Mouse (Mus musculus) embryonic stem cell, embryonic (primary cell): Measurements from ENCODE around the gene Ranbp10.

Source experiments
- CTCF ChIA-PET, 4 experiments: fragments of 300-600 bp in 2 of 4; fragments of 350-600 bp in 2 of 4; sonication (Branson Sonifier 250); formaldehyde crosslinking; loops; one replicate each; lab custom pipeline; 2022; ENCODE audit warnings: inconsistent platforms in 2 of 4; lab: Charles Lee
- POLR2A ChIA-PET, 4 experiments: fragments of 300-600 bp in 2 of 4; fragments of 350-600 bp in 2 of 4; sonication (Branson Sonifier 250); formaldehyde crosslinking; loops; one replicate each; lab custom pipeline; 2022; ENCODE audit warnings: antibody characterized with exemption in 4 of 4, inconsistent platforms in 1 of 4; lab: Charles Lee

Gene Ranbp10

DNA sequence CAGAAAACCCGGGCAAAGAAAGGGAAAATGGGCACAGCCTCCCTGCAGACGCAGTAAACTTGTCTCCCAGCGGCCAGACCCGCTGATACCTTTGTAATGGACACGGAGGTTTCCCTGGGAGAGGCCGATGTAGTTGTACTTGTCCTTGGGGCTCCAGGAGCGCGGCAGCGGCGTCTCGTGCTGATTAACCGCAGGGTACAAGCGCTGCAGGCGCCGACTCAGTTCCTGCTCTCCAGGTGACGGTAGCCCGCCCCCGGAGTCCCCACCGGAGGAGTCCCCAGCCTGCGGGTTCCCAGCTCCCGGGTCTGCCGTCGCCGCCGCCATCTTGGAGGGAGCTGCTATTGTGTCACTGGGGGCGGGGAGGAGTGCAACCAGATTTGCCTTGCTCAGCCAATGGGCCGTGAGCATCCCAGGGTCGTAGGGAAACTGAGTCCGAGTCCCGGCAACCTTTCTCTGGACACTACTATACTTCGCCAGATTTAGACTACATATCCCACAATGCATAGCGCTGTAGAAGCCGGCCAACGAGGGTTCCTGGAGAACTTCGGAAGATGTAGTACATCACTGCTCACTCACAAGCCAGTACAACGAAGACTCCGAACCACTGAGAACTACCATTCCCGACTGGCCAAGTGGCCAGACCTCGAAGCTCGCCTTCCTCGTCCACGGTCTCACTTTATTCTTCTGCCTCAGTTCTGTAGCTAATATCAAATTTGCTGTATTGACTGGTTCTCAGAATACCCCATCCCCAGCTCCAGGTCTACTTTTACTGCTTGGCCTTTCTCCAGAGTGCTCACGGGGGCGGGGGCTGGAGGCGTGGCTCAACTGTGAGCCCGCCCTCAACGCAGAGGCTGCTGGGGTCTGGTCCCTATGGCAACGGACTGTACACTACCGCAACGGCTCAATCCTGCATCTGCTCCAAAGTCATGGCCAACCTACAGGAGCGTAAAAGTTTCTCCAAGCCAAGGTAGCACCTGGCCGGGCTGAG lies at the start of gene Ranbp10, which contains the start of gene Tsnaxip1:
Ranbp10 (minus strand) TSS at position 490 of the 988 bp plus-strand sequence.
Tsnaxip1 (plus strand) TSS at position 871 of the 988 bp plus-strand sequence.
- CTCF ChIA-PET = interaction anchor here (0.5 to 1.8 kb wide), 20 partner anchors 8 to 466 kb away, joined by 3 to 12 read pairs (median 4); partner anchors contain the start of genes Thap11 (in 2 of the 4) and Nutf2 (in 1 of the 4)
- POLR2A ChIA-PET = interaction anchor here (0.5 to 2.0 kb wide), 86 partner anchors 8 to 510 kb away, joined by 3 to 36 read pairs (median 4); partner anchors contain the start of genes Nutf2 (in 3 of the 4), Pskh1 (in 3 of the 4), Thap11 (in 3 of the 4) and Acd (in 2 of the 4)

DNA sequence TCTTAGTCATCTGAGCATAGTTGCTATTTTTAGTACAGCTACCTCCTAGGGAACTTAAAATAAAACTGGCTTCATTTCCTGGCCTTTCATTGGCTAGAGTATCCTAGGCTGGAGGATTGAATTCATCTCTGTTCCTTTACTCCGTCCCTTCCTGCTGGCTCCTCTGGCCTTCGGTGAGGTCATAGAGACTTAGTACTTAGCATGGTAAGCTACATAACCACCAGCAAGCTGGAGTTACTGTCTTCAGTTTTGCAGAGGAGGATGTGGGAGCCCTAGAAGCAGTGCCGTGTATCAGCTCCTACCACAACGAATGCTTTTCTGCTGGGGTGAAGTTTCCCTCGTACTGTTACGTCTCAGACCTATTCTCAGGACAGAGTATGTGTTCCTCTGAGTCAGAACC lies 47.2 kb upstream of the Ranbp10 start:
- POLR2A ChIA-PET = interaction anchor here in 2 of 4 experiments (0.9 to 8.4 kb wide), 12 partner anchors 9 to 75 kb away, joined by 3 to 58 read pairs (median 5); partner anchors contain the start of genes Nutf2 (in 2 of the 2), Nrn1l (in 1 of the 2), Pskh1 (in 1 of the 2) and Thap11 (in 1 of the 2)

DNA sequence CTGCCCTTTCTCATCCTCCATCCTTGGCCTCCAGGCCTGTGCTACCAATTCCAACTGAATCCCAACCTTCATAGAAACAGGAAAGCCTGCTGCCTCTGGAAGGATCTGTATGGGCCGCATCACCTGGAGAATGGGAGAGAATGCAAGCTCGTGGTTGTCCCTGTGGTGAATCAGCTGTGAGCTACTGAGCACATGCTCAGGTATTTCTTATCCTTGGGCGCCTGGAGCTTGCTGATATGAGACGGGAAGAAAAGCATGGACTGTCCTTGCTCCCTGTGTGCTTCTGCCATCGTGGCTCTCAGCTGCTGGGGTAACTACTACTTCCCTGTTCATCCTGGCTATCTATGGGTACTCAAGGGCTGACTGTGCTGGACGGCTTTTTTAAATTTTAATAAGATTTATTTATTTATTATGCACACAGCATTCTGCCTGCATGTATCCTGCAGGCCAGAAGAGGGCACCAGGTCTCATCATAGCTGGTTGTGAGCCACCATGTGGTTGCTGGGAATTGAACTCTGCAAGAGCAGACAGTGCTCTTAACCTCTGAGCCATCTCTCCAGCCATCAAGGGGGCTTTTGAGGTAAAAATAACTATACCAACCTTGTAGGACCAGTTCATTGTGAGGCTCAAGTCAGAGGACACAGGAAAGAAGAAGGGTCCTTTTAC lies 39.3 kb upstream of the Ranbp10 start:
- CTCF ChIA-PET = interaction anchor here (0.6 to 3.0 kb wide), 16 partner anchors 11 to 152 kb away, joined by 3 to 28 read pairs (median 5); partner anchors contain the start of genes Thap11 (in 3 of the 4), Nrn1l (in 1 of the 4), Pskh1 (in 1 of the 4) and Ranbp10 (in 1 of the 4)

More for the DNA sequence above, 47.2 kb upstream of the Ranbp10 start:
- CTCF ChIA-PET = no interaction called here

GRCm38 (mm10) chr8:105861951-105862350 lies 34.8 kb upstream of the Ranbp10 start:
- CTCF ChIA-PET = interaction anchor here in 3 of 4 experiments (0.6 to 1.2 kb wide), 4 partner anchors 27 to 933 kb away, joined by 3 to 5 read pairs (median 4); no protein-coding TSS in a partner anchor
- POLR2A ChIA-PET = interaction anchor here in 2 of 4 experiments (0.5 to 4.7 kb wide), 25 partner anchors 9 to 390 kb away, joined by 3 to 58 read pairs (median 6); partner anchors contain the start of genes Acd (in 2 of the 2), Edc4 (in 2 of the 2), Pard6a (in 2 of the 2) and Pskh1 (in 2 of the 2)

More for the DNA sequence above, 39.3 kb upstream of the Ranbp10 start:
- POLR2A ChIA-PET = interaction anchor here in 3 of 4 experiments (0.5 to 5.1 kb wide), 22 partner anchors 10 to 191 kb away, joined by 3 to 58 read pairs (median 4); partner anchors contain the start of genes Thap11 (in 2 of the 3), Edc4 (in 1 of the 3), Nrn1l (in 1 of the 3) and Pskh1 (in 1 of the 3)

- POLR2A ChIA-PET = interaction anchor here (0.5 to 4.7 kb wide), 87 partner anchors 9 to 555 kb away, joined by 3 to 58 read pairs (median 4); partner anchors contain the start of genes Pskh1 (in 4 of the 4), Edc4 (in 3 of the 4), Ranbp10 (in 3 of the 4) and Tsnaxip1 (in 3 of the 4)
- CTCF ChIA-PET = interaction anchor here in 2 of 4 experiments (0.6 to 1.6 kb wide), 11 partner anchors 9 to 345 kb away, joined by 3 to 7 read pairs (median 3); partner anchors contain the start of genes Nrn1l (in 2 of the 2), Agrp (in 1 of the 2), Ctcf (in 1 of the 2) and Pskh1 (in 1 of the 2)
Measured at GRCm38 (mm10) chr8:105860143-105860981, 33.2 kb upstream of the Ranbp10 start, which contains the start of gene Nutf2. TSS of gene Nutf2 (plus strand) at chr8:105860580.

GRCm38 (mm10) chr8:105859314-105859713 lies 32.2 kb upstream of the Ranbp10 start:
- POLR2A ChIA-PET = interaction anchor here in 3 of 4 experiments (0.5 to 4.7 kb wide), 33 partner anchors 8 to 224 kb away, joined by 3 to 58 read pairs (median 6); partner anchors contain the start of genes Ranbp10 (in 3 of the 3), Tsnaxip1 (in 3 of the 3), Edc4 (in 2 of the 3) and Acd (in 1 of the 3)
- CTCF ChIA-PET = interaction anchor here in 2 of 4 experiments (0.6 to 1.2 kb wide), 4 partner anchors 24 to 152 kb away, joined by 3 to 9 read pairs (median 4); partner anchors contain the start of genes Ddx28 (in 1 of the 2) and Nrn1l (in 1 of the 2)

GRCm38 (mm10) chr8:105858495-105858894 lies 31.3 kb upstream of the Ranbp10 start:
- CTCF ChIA-PET = interaction anchor here in 2 of 4 experiments (0.6 to 1.0 kb wide), 3 partner anchors 23 to 153 kb away, joined by 3 to 9 read pairs (median 6); partner anchors contain the start of gene Ddx28 (in 1 of the 2)
- POLR2A ChIA-PET = interaction anchor here in 3 of 4 experiments (0.6 to 4.7 kb wide), 10 partner anchors 9 to 135 kb away, joined by 3 to 58 read pairs (median 7); partner anchors contain the start of genes Edc4 (in 2 of the 3), Gfod2 (in 1 of the 3) and Pskh1 (in 1 of the 3)

- ChIA-PET CTCF (interaction anchor here in 2 of 4 experiments (0.7 to 2.4 kb wide), 5 partner anchors 10 to 259 kb away, joined by 3 to 28 read pairs (median 4); partner anchors contain the start of gene Enkd1 (in 1 of the 2)), POLR2A (interaction anchor here in 3 of 4 experiments (0.6 to 3.6 kb wide), 21 partner anchors 9 to 281 kb away, joined by 3 to 37 read pairs (median 5); partner anchors contain the start of genes Pskh1 (in 2 of the 3), Ranbp10 (in 2 of the 3), Edc4 (in 1 of the 3) and Gfod2 (in 1 of the 3))
Measured at GRCm38 (mm10) chr8:105856168-105856835, 29.2 kb upstream of the Ranbp10 start.

DNA sequence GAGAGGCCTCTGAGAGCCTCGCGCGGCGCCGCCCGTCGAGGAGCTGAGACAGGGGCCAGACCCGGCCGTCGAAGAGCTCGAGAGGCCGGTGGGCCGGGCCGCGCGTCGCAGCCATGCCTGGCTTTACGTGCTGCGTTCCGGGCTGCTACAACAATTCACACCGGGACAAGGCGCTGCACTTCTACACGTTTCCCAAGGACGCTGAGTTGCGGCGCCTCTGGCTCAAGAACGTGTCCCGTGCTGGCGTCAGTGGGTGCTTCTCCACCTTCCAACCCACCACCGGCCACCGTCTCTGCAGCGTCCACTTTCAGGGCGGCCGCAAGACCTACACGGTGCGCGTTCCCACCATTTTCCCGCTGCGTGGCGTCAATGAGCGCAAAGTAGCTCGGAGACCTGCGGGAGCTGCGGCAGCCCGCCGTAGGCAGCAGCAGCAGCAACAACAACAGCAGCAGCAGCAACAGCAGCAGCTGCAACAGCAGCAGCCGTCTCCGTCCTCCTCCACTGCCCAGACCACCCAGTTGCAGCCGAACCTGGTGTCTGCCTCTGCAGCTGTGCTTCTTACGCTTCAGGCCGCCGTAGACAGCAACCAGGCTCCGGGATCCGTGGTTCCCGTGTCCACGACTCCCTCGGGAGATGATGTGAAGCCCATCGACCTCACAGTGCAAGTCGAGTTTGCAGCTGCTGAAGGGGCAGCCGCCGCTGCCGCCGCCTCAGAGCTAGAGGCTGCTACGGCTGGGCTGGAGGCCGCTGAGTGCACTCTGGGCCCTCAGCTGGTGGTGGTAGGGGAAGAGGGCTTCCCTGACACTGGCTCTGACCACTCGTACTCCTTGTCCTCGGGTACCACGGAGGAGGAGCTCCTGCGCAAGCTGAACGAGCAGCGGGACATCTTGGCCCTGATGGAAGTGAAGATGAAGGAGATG lies 28.4 kb upstream of the Ranbp10 start:
- POLR2A ChIA-PET = interaction anchor here (0.5 to 3.6 kb wide), 45 partner anchors 9 to 313 kb away, joined by 3 to 37 read pairs (median 4); partner anchors contain the start of genes Ranbp10 (in 3 of the 4), Pskh1 (in 2 of the 4), Tsnaxip1 (in 2 of the 4) and Acd (in 1 of the 4)
- CTCF ChIA-PET = interaction anchor here (0.9 to 2.4 kb wide), 15 partner anchors 8 to 300 kb away, joined by 3 to 28 read pairs (median 4); partner anchors contain the start of genes Enkd1 (in 1 of the 4), Ranbp10 (in 1 of the 4) and Tsnaxip1 (in 1 of the 4)

DNA sequence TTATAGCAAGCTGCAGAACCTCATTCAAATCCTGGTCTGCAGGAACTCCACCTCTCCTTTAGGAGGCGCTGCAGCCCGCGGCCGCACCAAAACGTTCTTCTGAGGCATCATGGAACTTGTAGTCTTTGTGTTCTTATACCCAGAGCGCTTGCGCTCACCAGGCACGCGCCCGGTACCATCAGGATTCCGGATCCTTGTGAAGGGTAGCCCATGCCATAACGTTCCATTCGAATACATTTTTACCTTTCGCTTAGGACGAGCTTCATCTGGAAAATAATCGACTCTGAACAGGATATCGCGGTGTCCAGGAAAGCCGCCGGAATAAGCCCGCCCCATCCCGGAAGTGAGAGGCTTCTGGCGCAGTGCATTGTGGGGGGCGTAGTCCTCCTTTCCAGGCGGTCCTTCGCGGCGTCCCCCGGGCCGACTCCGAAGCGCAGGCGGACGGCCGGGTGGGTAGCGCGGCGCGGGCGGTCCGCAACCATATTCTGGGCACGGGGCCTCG lies 27.6 kb upstream of the Ranbp10 start, which contains the start of gene Thap11:
Thap11 (plus strand) TSS at position 418 of the 502 bp plus-strand sequence.
- CTCF ChIA-PET = interaction anchor here (0.6 to 2.4 kb wide), 27 partner anchors 8 to 371 kb away, joined by 3 to 28 read pairs (median 4); partner anchors contain the start of genes Ranbp10 (in 2 of the 4), Ddx28 (in 1 of the 4), Nrn1l (in 1 of the 4) and Tsnaxip1 (in 1 of the 4)
- POLR2A ChIA-PET = interaction anchor here (0.6 to 3.6 kb wide), 49 partner anchors 9 to 1593 kb away, joined by 3 to 37 read pairs (median 4); partner anchors contain the start of genes Ranbp10 (in 3 of the 4), Tsnaxip1 (in 3 of the 4), Gfod2 (in 2 of the 4) and Pskh1 (in 2 of the 4)

GRCm38 (mm10) chr8:105854303-105854702 lies 27.2 kb upstream of the Ranbp10 start:
- CTCF ChIA-PET = interaction anchor here (0.6 to 2.4 kb wide), 26 partner anchors 8 to 371 kb away, joined by 3 to 28 read pairs (median 4); partner anchors contain the start of genes Ranbp10 (in 2 of the 4), Ddx28 (in 1 of the 4), Nrn1l (in 1 of the 4) and Tsnaxip1 (in 1 of the 4)

DNA sequence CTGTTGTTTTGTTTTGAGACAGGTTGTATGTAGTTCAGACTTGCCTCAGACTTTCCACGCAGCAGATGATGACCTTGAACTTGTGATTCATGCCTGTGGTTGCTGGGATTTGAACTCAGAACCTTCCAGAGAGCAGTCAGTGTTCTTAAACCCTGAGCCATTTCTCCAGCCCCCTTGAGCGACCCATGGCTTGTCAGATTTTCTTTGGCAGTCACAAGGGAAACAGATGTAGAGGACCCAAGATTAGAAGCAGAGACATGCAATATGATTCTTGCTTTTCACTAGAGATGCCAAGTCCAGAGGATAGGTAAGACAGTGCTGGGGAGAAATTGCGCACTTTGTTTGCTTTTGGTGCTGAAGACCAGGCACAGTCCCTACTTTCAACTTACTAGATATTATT lies 26.0 kb upstream of the Ranbp10 start, which contains the start of gene Cenpt:
Cenpt (minus strand) TSS at position 101 of the 400 bp plus-strand sequence.
- POLR2A ChIA-PET = interaction anchor here in 2 of 4 experiments (0.7 kb wide), 2 partner anchors 105 to 264 kb away, joined by 3 to 12 read pairs; no protein-coding TSS in a partner anchor
- CTCF ChIA-PET = no interaction called here

More at GRCm38 (mm10) chr8:105854303-105854702, 27.2 kb upstream of the Ranbp10 start:
- POLR2A ChIA-PET = interaction anchor here (0.6 to 3.6 kb wide), 44 partner anchors 10 to 1594 kb away, joined by 3 to 37 read pairs (median 4); partner anchors contain the start of genes Ranbp10 (in 3 of the 4), Tsnaxip1 (in 3 of the 4), Pskh1 (in 2 of the 4) and Acd (in 1 of the 4)
